Mouse (Mus musculus) lung, postnatal 0 days (tissue): ENCODE data around the gene Kcnk13.

Source experiments
- CTCF ChIP-seq: IDR thresholded peaks from 2 replicates; pipeline ENCODE4 v1.5.1; 2016; ENCODE audit warnings: antibody characterized with exemption, mild to moderate bottlenecking
- EP300 ChIP-seq: IDR thresholded peaks from 2 replicates; pipeline ENCODE4 v1.6.1; 2016; ENCODE audit warnings: antibody characterized with exemption, mild to moderate bottlenecking, control low read depth

- TF ChIP-seq CTCF (no peak), EP300 (no peak)
These were observed 2.6 kb downstream of the Kcnk13 start for GRCm38 (mm10) chr12:99966881-99967363.
